Mouse (Mus musculus) bone marrow, adult 2 months (tissue): Measurements from ENCODE around the gene Gm49380.

Experiments
- CTCF ChIP-seq: fragments of 200-500 bp; IDR thresholded peaks from 2 replicates; pipeline ENCODE4 v1.5.1; 2011; ENCODE audit warnings: low read length, control low read depth; ENCODE audit not compliant: control insufficient read depth, insufficient read depth
- POLR2A ChIP-seq: fragments of 200-500 bp; IDR thresholded peaks from 2 replicates; pipeline ENCODE4 v1.6.1; 2011; ENCODE audit warnings: low read depth, mild to moderate bottlenecking, control low read depth, low read length, borderline replicate concordance; ENCODE audit not compliant: control insufficient read depth

DNA sequence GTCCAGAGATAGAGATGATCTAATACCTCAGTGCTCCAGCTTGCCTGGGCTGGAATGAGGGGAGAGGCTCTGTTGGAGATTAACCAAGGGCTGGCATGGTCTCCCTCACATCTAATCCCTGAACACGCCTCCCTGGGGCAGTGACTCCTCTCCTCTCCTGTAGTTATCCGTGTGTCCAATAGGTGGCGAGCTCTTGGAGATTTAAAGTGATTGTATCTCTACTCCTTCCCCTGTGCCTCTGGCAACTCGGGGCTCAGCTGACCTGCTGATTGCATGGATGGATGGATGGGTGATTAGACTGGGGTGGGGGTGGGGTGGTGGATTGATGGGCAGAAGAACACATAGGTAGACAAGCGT lies 36.6 kb downstream of the Gm49380 start:
- no peak for TF ChIP-seq POLR2A
- peak; percentile 53; the same call in 1 of the 2 replicates for TF ChIP-seq CTCF
